Mouse (Mus musculus): ENCODE data around the gene Spata20.

GRCm38 (mm10) chr11:94456347-94456746, 29.6 kb downstream of the Spata20 start:
- TF ChIP-seq CTCF (IDR thresholded peaks at IDR 0.05; ENCODE audit: low read depth, low read length) (no peak), POLR2A (IDR thresholded peaks at IDR 0.05; ENCODE audit: borderline replicate concordance, low read depth, low read length) (no peak)
